Mouse (Mus musculus): ENCODE measurements around the gene Col18a1. TPM values are rescaled to one million over a fixed set of nuclear protein-coding genes. Genes with fewer than 3 reads are reported as not detected.
A peak's percentile ranks its signal among the peaks of the same experiment; 100 is the strongest.

Gene Col18a1
- total RNA-seq, 2 experiments from 2014 or later: 9.0 to 12.9 TPM

- DNase-seq: no peak
These were observed 56.3 kb downstream of the Col18a1 start for GRCm38 (mm10) chr10:77110010-77110409.

- DNase-seq: no peak
These were observed 58.2 kb downstream of the Col18a1 start for GRCm38 (mm10) chr10:77108106-77108505.

GRCm38 (mm10) chr10:77104327-77104726 is 62.0 kb downstream of the Col18a1 start:
- DNase-seq: no peak

- DNase-seq: no peak
These were observed 62.7 kb downstream of the Col18a1 start for GRCm38 (mm10) chr10:77103689-77104088.

- DNase-seq: no peak
These were observed 66.6 kb downstream of the Col18a1 start for GRCm38 (mm10) chr10:77099777-77100176.

- DNase-seq: no peak
These were observed 67.7 kb downstream of the Col18a1 start for GRCm38 (mm10) chr10:77098619-77099018.

- peak; percentile 40 for DNase-seq
These were observed 68.5 kb downstream of the Col18a1 start for GRCm38 (mm10) chr10:77097890-77098200.

GRCm38 (mm10) chr10:77097006-77097889 is 69.1 kb downstream of the Col18a1 start:
- no peak for DNase-seq

GRCm38 (mm10) chr10:77095666-77096065 is 70.7 kb downstream of the Col18a1 start:
- no peak for DNase-seq

GRCm38 (mm10) chr10:77093817-77094216 is 72.5 kb downstream of the Col18a1 start:
- DNase-seq: no peak

- no peak for DNase-seq
These were observed 74.7 kb downstream of the Col18a1 start for GRCm38 (mm10) chr10:77091538-77092097.

GRCm38 (mm10) chr10:77090063-77090462 is 76.3 kb downstream of the Col18a1 start:
- no peak for DNase-seq

- peak; percentile 41 for DNase-seq
These were observed 77.0 kb downstream of the Col18a1 start for GRCm38 (mm10) chr10:77089336-77089735.

- DNase-seq: no peak
These were observed 81.8 kb downstream of the Col18a1 start for GRCm38 (mm10) chr10:77084568-77084967.

- no peak for DNase-seq
These were observed 83.4 kb downstream of the Col18a1 start for GRCm38 (mm10) chr10:77082921-77083320.

- DNase-seq: peak; percentile 46
These were observed 83.9 kb downstream of the Col18a1 start for GRCm38 (mm10) chr10:77082453-77082852.

GRCm38 (mm10) chr10:77078961-77079360 is 87.4 kb downstream of the Col18a1 start:
- no peak for DNase-seq

GRCm38 (mm10) chr10:77078456-77078855 is 87.9 kb downstream of the Col18a1 start:
- no peak for DNase-seq

- no peak for DNase-seq
These were observed 91.9 kb downstream of the Col18a1 start for GRCm38 (mm10) chr10:77074276-77074974.

- DNase-seq: peak; percentile 20
These were observed 96.3 kb downstream of the Col18a1 start for GRCm38 (mm10) chr10:77070072-77070471.

- DNase-seq: no peak
These were observed 97.9 kb downstream of the Col18a1 start for GRCm38 (mm10) chr10:77068469-77068868.

GRCm38 (mm10) chr10:77064659-77065058 is 101.7 kb downstream of the Col18a1 start:
- DNase-seq: no peak

- DNase-seq: no peak
These were observed 102.1 kb downstream of the Col18a1 start for GRCm38 (mm10) chr10:77064239-77064638.
